Mouse (Mus musculus) splenic B cell, adult 2 months (primary cell): ENCODE measurements around the gene Slc19a3.

Experiments used
- DNase-seq: peaks from one replicate; pipeline ENCODE4 v3.0.0-alpha.2; 2011; ENCODE audit warnings: low read depth, low spot score
- H3K27me3 ChIP-seq: 2 replicates; pipeline ENCODE4 v1.6.1; 2012; ENCODE audit warnings: mild to moderate bottlenecking, low read length, moderate library complexity, mixed read lengths; ENCODE audit not compliant: control insufficient read depth, poor library complexity, insufficient read depth, severe bottlenecking
- H3K36me3 ChIP-seq: 2 replicates; pipeline ENCODE4 v1.6.1; 2012; ENCODE audit warnings: mild to moderate bottlenecking, low read length, moderate library complexity, mixed read lengths; ENCODE audit not compliant: control insufficient read depth, poor library complexity, insufficient read depth, severe bottlenecking

The Slc19a3 gene

GRCm38 (mm10) chr1:82987530-82988198 is 50.6 kb downstream of the Slc19a3 start:
- H3K36me3 ChIP-seq, result no peaks in the 10 kb centered on the region
- DNase-seq, result peak; percentile 67

GRCm38 (mm10) chr1:82986738-82987137 is 51.5 kb downstream of the Slc19a3 start:
- no peaks in the 10 kb centered on the region for H3K36me3 ChIP-seq
- no peaks in the 10 kb centered on the region; the same call in 1 of the 2 replicates for H3K27me3 ChIP-seq
- DNase-seq, result no peak

More at GRCm38 (mm10) chr1:82987530-82988198, 50.6 kb downstream of the Slc19a3 start:
- no peaks in the 10 kb centered on the region for H3K27me3 ChIP-seq

GRCm38 (mm10) chr1:82977840-82978239 is 60.4 kb downstream of the Slc19a3 start:
- no peaks in the 10 kb centered on the region for H3K36me3 ChIP-seq
- DNase-seq, result no peak
- no peaks in the 10 kb centered on the region; the same call in 1 of the 2 replicates for H3K27me3 ChIP-seq

- Histone ChIP-seq H3K36me3 (no peaks in the 10 kb centered on the region), H3K27me3 (no peaks in the 10 kb centered on the region)
- DNase-seq, result no peak
These were observed 62.5 kb downstream of the Slc19a3 start for GRCm38 (mm10) chr1:82975750-82976149.

- DNase-seq, result no peak
- Histone ChIP-seq H3K27me3 (no peaks in the 10 kb centered on the region), H3K36me3 (no peaks in the 10 kb centered on the region)
These were observed 63.9 kb downstream of the Slc19a3 start for GRCm38 (mm10) chr1:82974342-82974741.

- no peak for DNase-seq
- Histone ChIP-seq H3K27me3 (no peaks in the 10 kb centered on the region), H3K36me3 (no peaks in the 10 kb centered on the region)
These were observed 64.3 kb downstream of the Slc19a3 start for GRCm38 (mm10) chr1:82973901-82974300.

- Histone ChIP-seq H3K36me3 (no peaks in the 10 kb centered on the region), H3K27me3 (no peaks in the 10 kb centered on the region)
- no peak for DNase-seq
These were observed 65.0 kb downstream of the Slc19a3 start for GRCm38 (mm10) chr1:82973244-82973643.

- DNase-seq, result no peak
- Histone ChIP-seq H3K36me3 (no peaks in the 10 kb centered on the region), H3K27me3 (no peaks in the 10 kb centered on the region)
These were observed 66.2 kb downstream of the Slc19a3 start for GRCm38 (mm10) chr1:82972046-82972445.

GRCm38 (mm10) chr1:82966413-82966812 is 71.8 kb downstream of the Slc19a3 start:
- no peak for DNase-seq
- no peaks in the 10 kb centered on the region for H3K27me3 ChIP-seq
- H3K36me3 ChIP-seq, result no peaks in the 10 kb centered on the region
